Mouse (Mus musculus): ENCODE measurements around the gene Ubap2.

Ubap2 gene

DNA sequence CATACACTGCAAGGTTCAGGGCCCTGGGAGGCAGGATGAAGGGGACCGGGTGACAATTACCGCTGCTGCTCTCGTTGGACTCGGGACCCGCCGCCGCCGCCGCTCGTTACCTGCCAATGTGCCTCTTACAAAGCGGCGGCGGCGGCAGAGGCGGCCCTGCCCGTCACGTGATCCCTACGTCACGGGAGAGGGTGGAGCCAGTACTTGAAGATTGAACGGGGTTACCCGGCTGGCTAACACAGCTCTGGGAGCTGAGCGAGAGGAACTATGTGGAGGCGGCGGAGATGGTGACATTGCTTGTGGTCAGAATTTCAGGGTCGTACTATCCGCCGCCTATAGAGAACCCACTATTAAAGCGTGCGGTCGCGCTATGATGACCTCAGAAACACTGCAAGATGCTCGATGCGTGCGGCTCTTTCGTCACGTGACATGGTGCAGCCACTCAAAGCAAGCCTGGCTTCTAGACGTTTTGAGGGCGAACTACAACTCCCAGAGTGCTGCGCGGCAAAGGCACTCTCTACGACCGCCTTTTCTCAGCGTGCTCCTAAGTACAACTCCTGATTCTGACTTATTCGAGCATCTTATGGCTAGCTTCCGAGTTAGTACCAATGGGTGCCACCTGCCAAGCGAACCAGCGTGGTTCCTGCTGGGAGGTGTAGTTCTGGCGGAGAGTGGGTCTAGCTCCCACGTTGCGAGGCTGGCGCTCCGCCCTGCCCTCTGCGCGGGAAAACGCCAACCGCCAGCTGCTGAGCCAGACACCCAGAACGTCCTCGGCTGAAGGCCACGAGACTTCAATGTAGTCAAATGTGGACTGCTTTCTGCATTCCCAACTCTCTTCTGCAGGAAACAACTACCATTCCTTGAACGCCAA is at the start of gene Ubap2:
Ubap2 (minus strand) TSS at position 165 of the 871 bp plus-strand sequence.
- peak; percentile 98 for DNase-seq (ENCODE audit: low spot score)

GRCm38 (mm10) chr4:41320971-41321370 is 46.0 kb upstream of the Ubap2 start:
- no peak for DNase-seq (ENCODE audit: low spot score)

DNA sequence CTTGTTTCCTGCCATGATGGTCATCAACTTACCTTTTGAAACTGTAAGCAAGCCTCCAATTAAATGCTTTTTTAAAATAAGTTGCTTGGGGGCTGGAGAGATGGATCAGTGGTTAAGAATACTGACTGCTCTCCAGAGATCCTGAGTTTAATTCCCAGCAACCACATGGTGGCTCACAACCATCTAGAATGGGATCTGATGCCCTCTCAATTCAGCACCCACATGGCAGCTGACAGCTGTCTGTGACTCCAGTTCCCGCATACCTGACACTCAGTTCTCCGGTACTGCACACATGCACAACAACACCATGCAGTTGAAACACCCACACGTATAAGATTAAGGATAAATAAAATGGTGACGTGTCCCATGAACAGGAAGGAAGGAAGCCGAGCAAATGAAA is 43.3 kb upstream of the Ubap2 start:
- no peak for DNase-seq (ENCODE audit: low spot score)

- no peak for DNase-seq (ENCODE audit: low spot score)
Measured at GRCm38 (mm10) chr4:41315173-41315572, 40.2 kb upstream of the Ubap2 start.

DNA sequence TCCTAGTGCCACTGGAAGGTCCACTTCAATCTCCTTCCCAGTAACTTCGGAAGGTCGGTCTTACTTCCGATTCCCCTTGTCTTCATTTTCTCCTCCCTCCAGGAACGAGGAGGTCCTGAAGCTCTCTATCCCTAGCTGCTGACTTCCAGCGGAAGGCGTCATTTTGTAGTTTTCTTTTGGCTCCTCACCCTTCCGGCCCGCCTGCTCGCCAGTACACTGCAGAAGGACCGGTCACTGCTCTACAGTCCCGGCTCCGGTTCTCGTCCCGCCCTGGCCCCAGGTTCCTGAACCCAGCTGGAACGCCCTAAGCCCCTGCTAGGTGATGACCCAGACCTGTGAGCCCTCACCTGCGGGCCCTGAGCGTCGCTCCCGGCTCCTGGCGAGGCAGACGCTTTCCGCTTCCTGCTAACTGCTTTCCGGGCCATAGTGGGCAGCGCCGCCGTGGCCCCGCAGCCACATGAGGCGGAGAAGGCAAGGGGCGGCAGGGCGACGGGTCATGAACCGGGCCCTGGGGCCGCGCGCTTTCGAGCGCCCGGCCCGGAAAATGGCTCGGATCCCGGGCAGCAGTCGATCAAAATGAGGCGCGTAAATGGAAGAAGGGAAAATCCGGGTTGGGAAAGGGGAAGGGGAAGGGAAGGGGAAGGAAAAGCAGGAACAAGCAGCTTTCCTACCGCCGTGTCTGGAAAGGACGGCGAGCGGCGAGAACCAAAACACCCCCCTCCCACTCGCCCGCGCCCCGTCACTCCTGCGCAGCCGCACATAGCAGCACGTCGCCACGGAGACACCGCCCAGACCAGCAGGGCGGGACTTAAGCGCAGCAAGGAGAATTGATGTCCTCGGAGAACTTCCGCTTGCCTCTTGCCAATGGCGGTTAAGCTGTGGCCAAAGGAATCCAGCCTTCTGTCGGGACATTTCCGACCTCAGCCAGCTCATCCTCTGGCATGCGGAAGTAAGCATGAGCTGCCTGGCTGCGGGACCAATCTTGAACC is 39.5 kb upstream of the Ubap2 start, which contains the start of gene Dcaf12:
Dcaf12 (minus strand) TSS at position 749 of the 989 bp plus-strand sequence.
- DNase-seq (ENCODE audit: low spot score): peak; percentile 85

- no peak for DNase-seq (ENCODE audit: low spot score)
Measured at GRCm38 (mm10) chr4:41313722-41314121, 38.8 kb upstream of the Ubap2 start.

- no peak for DNase-seq (ENCODE audit: low spot score)
Measured at GRCm38 (mm10) chr4:41310567-41311563, 35.9 kb upstream of the Ubap2 start.

DNA sequence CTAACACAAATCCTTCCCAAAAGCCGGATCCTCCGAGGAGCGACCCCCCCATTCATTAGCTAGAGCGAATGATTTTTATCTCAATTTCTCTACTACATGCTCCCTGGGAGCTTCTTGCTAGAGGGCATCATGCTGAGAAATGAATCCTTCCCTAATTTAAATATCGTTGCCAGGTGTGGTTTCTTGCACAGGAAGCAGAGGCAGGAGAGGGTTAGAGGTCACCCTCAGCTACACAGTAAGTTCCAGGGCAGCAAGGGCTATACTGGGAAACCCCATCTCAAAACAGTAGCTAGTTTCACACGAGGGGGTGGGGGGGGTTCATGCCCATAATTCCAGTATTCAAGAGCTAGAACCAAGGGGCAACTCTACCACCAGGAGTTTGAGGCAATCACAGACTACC is 32.5 kb upstream of the Ubap2 start:
- DNase-seq (ENCODE audit: low spot score): no peak

GRCm38 (mm10) chr4:41304302-41304701 is 29.4 kb upstream of the Ubap2 start:
- DNase-seq (ENCODE audit: low spot score): no peak

GRCm38 (mm10) chr4:41303671-41304070 is 28.7 kb upstream of the Ubap2 start:
- DNase-seq (ENCODE audit: low spot score): no peak

DNA sequence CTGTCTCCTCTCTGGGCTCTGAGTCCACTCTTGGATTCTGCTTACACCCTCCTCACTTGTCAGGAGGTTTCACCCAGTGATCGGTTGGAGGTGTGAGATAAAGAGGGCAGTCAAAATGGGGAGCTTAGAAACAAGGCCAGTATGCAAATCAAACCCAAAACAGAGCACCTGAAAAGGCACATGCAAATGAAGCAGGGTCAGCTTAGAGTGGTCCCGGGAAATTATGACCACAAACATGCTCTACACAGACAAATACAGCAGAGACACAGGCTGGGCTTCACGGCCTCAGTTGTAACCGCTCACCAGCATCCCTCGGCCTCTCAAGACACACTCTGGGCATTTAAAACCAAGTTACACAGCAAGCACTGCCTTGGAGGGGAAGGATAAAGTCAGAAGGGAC is 24.0 kb upstream of the Ubap2 start:
- no peak for DNase-seq (ENCODE audit: low spot score)

- DNase-seq (ENCODE audit: low spot score): no peak
Measured at GRCm38 (mm10) chr4:41295960-41296359, 21.0 kb upstream of the Ubap2 start.

- DNase-seq (ENCODE audit: low spot score): no peak
Measured at GRCm38 (mm10) chr4:41295507-41295906, 20.6 kb upstream of the Ubap2 start.

DNA sequence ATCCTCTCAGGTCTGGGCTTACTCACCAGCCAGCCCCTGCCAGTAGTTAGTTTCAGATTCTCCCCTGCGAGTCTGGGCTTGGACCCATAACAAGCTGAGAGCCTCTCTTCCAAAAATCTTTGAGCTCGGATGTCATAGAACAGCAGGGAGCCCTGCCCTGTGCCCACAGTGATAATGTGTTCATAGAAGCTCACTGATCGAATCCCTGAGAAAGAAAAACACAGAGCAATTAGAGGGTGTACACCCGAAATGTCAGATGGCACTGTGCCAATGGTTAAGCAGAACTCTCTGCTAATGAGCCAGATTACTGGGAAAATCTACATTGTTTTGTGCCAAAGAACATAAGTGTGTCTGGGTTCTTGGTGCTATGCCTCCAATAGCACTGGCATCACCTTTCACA is 19.0 kb upstream of the Ubap2 start:
- DNase-seq (ENCODE audit: low spot score): no peak

- no peak for DNase-seq (ENCODE audit: low spot score)
Measured at GRCm38 (mm10) chr4:41289802-41290201, 14.9 kb upstream of the Ubap2 start.

- DNase-seq (ENCODE audit: low spot score): no peak
Measured at GRCm38 (mm10) chr4:41286420-41286819, 11.5 kb upstream of the Ubap2 start.

DNA sequence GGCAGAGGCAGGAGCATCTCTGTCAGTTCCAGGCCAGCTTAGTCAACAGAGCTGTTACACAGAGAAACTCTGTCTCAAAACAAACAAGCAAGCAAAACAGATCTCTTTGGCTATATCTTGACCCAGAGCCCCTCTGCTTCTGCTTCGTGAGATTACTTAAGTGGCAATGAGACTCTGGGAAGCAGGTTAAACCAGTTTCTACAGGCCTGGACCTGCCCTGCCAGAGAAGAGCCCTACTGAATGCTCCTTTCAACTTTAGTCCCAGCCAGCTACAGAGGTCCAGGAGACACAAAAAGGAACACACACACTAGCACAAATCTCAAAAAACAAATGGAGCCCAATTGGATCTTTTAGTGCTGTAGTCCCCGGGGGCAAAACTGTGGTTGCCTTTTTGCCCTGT is 9.1 kb upstream of the Ubap2 start:
- DNase-seq (ENCODE audit: low spot score): no peak

GRCm38 (mm10) chr4:41275927-41276326 is 983 bp upstream of the Ubap2 start:
- DNase-seq (ENCODE audit: low spot score): no peak

DNA sequence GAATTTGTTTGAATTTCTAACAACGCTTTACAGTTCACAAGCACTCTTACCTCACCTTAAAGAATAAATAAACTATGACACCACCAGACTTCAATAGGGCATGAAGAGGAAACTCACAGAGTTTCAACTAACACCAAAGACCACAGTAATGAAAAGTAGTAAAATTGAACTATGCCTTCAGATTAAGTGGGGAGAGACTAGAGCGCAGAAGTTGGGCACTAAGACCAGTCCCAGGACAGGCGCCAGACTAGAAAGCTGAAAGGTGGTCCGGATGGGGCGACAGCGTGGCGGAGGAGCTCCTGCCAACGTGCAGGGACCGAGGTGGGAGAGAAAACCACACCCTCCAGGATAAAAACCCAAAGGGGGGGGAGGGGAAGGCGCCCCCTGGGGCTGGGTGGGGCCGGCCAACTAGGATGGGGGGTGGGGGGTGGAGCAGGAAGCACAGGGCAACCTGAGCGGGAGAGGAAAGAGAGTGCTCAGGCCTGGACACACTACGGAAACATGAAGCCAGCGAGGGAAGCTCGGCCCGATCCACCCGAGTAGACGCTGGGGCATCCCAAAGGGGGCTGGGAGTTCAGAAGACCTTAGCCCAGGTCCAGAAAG is 466 bp downstream of the Ubap2 start:
- DNase-seq (ENCODE audit: low spot score): peak; percentile 22

GRCm38 (mm10) chr4:41268133-41268532 is 6.8 kb downstream of the Ubap2 start:
- no peak for DNase-seq (ENCODE audit: low spot score)

- no peak for DNase-seq (ENCODE audit: low spot score)
Measured at GRCm38 (mm10) chr4:41266350-41266749, 8.6 kb downstream of the Ubap2 start.
